Mouse (Mus musculus) heart, postnatal 36 days (tissue): Measurements from ENCODE around the gene Naa80. TPM values are rescaled to one million over a fixed set of nuclear protein-coding genes. Genes with fewer than 3 reads are reported as not detected.
A peak's percentile ranks its signal among the peaks of the same experiment; 100 is the strongest.

Experiments used
- DNase-seq, 2 experiments: peaks; one replicate each; pipeline ENCODE4 v3.0.0; 2021 to 2022
- intact Hi-C: fragments of 180-260 bp; cut with DNase I; formaldehyde crosslinking; loops from one replicate; pipeline ENCODE4 v1.15.1; 2025
- total RNA-seq, 2 experiments: library from RNA; stranded (reverse); gene quantifications; 2 replicates each; pipeline ENCODE4 v1.2.3; 2021

The Naa80 gene
- total RNA-seq, 2 experiments from 2014 or later, result 16.6 to 19.1 TPM

GRCm38 (mm10) chr9:107629901-107630425 is 51.3 kb downstream of the Naa80 start:
- DNase-seq, result no peak
- intact Hi-C loops, result loop anchor here (5.0 kb wide), 1 partner anchor 63 kb away; the partner anchor contains the start of gene Hyal2

GRCm38 (mm10) chr9:107630576-107630975 is 51.9 kb downstream of the Naa80 start:
- no peak for DNase-seq
- intact Hi-C loops, result loop anchor here (5.0 kb wide), 1 partner anchor 63 kb away; the partner anchor contains the start of gene Hyal2

- intact Hi-C loops, result loop anchor here (5.0 kb wide), 1 partner anchor 64 kb away; the partner anchor contains the start of gene Hyal2
- DNase-seq, result no peak
Observed at GRCm38 (mm10) chr9:107631311-107631826, 52.7 kb downstream of the Naa80 start.

- intact Hi-C loops, result loop anchor here (2.0 to 5.0 kb wide), 2 partner anchors 19 to 65 kb away; partner anchors contain the start of gene Hyal2
- DNase-seq, result no peak
Observed at GRCm38 (mm10) chr9:107631861-107632260, 53.2 kb downstream of the Naa80 start.

- DNase-seq, result peak; percentile 58 to 69
- intact Hi-C loops, result loop anchor here (2.0 to 5.0 kb wide), 2 partner anchors 20 to 65 kb away; partner anchors contain the start of gene Hyal2
Observed at GRCm38 (mm10) chr9:107632478-107632877, 53.8 kb downstream of the Naa80 start.

- DNase-seq, result peak; percentile 80 to 87
- intact Hi-C loops, result loop anchor here (2.0 to 5.0 kb wide), 2 partner anchors 20 to 66 kb away; partner anchors contain the start of gene Hyal2
Observed at GRCm38 (mm10) chr9:107633091-107633660, 54.5 kb downstream of the Naa80 start.

Other genes with a start within 250 kb of the Naa80 start
- 10 to 100 TPM; 22.3 to 22.6 TPM for gene Hemk1, start 240.5 kb upstream of the Naa80 start, total RNA-seq
- gene 6430571L13Rik, start 238.3 kb upstream of the Naa80 start, total RNA-seq, result 1 to 10 TPM; 4.2 to 5.3 TPM
- 10 to 100 TPM; 10.5 to 13.3 TPM for gene Cacna2d2, start 179.3 kb upstream of the Naa80 start, total RNA-seq
- 10 to 100 TPM; 22.7 to 26.8 TPM for gene Tmem115, start 44.9 kb upstream of the Naa80 start, total RNA-seq
- 1 to 10 TPM; 4.7 to 5.3 TPM for gene Cyb561d2, start 36.7 kb upstream of the Naa80 start, total RNA-seq
- gene Nprl2, start 36.7 kb upstream of the Naa80 start, total RNA-seq, result 10 to 100 TPM; 17.5 to 18.5 TPM
- gene Zmynd10, start 31.6 kb upstream of the Naa80 start, total RNA-seq, result not detected
- gene Rassf1, start 27.3 kb upstream of the Naa80 start, total RNA-seq, result 10 to 100 TPM; 16.5 to 17.3 TPM
- 10 to 100 TPM; 35.1 to 35.3 TPM for gene Tusc2, start 15.6 kb upstream of the Naa80 start, total RNA-seq
- gene Hyal2, start 10.9 kb upstream of the Naa80 start, total RNA-seq, result 10 to 100 TPM; 36.4 to 39.0 TPM
- 1 to 10 TPM; 5.1 to 5.7 TPM for gene Hyal1, start 2.0 kb upstream of the Naa80 start, total RNA-seq
- under 1 TPM; 0.36 to 0.46 TPM for gene Hyal3, start 1.9 kb downstream of the Naa80 start, total RNA-seq
- gene Ifrd2, start 8.8 kb downstream of the Naa80 start, total RNA-seq, result 10 to 100 TPM; 48.4 to 51.2 TPM
- gene Sema3b, start 30.3 kb downstream of the Naa80 start, total RNA-seq, result 10 to 100 TPM; 18.5 to 22.0 TPM
- 100 to 1,000 TPM; 248 to 259 TPM for gene Gnai2, start 56.5 kb downstream of the Naa80 start, total RNA-seq
- 10 to 100 TPM; 66.0 to 80.3 TPM for gene Slc38a3, start 90.6 kb downstream of the Naa80 start, total RNA-seq
- not detected for gene Gnat1, start 100.8 kb downstream of the Naa80 start, total RNA-seq
- gene Sema3f, start 131.6 kb downstream of the Naa80 start, total RNA-seq, result 10 to 100 TPM; 16.0 to 16.9 TPM
- 10 to 100 TPM; 47.2 to 52.6 TPM for gene Rbm5, start 192.1 kb downstream of the Naa80 start, total RNA-seq